Mouse (Mus musculus): ENCODE data around the gene Ncf1. TPM values are rescaled to one million over a fixed set of nuclear protein-coding genes. Genes with fewer than 3 reads are reported as not detected.

Gene Ncf1
- total RNA-seq, 2 experiments from 2014 or later: 8.6 to 9.2 TPM

- no peak for DNase-seq (ENCODE audit: low spot score in 2 of 2)
Observed at GRCm38 (mm10) chr5:134244890-134245289, 15.5 kb upstream of the Ncf1 start.

GRCm38 (mm10) chr5:134243661-134244436 lies 14.4 kb upstream of the Ncf1 start:
- DNase-seq (ENCODE audit: low spot score in 2 of 2): no peak

GRCm38 (mm10) chr5:134241831-134242230 lies 12.4 kb upstream of the Ncf1 start:
- peak; percentile 39 to 79 for DNase-seq (ENCODE audit: low spot score in 2 of 2)

GRCm38 (mm10) chr5:134237936-134238760 lies 8.7 kb upstream of the Ncf1 start:
- DNase-seq (ENCODE audit: low spot score in 2 of 2): peak in 1 of 2 experiments; percentile 26

GRCm38 (mm10) chr5:134237508-134237907 lies 8.1 kb upstream of the Ncf1 start:
- DNase-seq (ENCODE audit: low spot score in 2 of 2): no peak

- no peak for DNase-seq (ENCODE audit: low spot score in 2 of 2)
Observed at GRCm38 (mm10) chr5:134236796-134237195, 7.4 kb upstream of the Ncf1 start.

- no peak for DNase-seq (ENCODE audit: low spot score in 2 of 2)
Observed at GRCm38 (mm10) chr5:134236241-134236640, 6.8 kb upstream of the Ncf1 start.

- DNase-seq (ENCODE audit: low spot score in 2 of 2): peak; percentile 33 to 67
Observed at GRCm38 (mm10) chr5:134235111-134235510, 5.7 kb upstream of the Ncf1 start.

GRCm38 (mm10) chr5:134234205-134234604 lies 4.8 kb upstream of the Ncf1 start:
- no peak for DNase-seq (ENCODE audit: low spot score in 2 of 2)

- no peak for DNase-seq (ENCODE audit: low spot score in 2 of 2)
Observed at GRCm38 (mm10) chr5:134233244-134233651, 3.8 kb upstream of the Ncf1 start.

GRCm38 (mm10) chr5:134232568-134232967 lies 3.1 kb upstream of the Ncf1 start:
- no peak for DNase-seq (ENCODE audit: low spot score in 2 of 2)

- no peak for DNase-seq (ENCODE audit: low spot score in 2 of 2)
Observed at GRCm38 (mm10) chr5:134232111-134232510, 2.7 kb upstream of the Ncf1 start.

GRCm38 (mm10) chr5:134231376-134231775 lies 2.0 kb upstream of the Ncf1 start:
- DNase-seq (ENCODE audit: low spot score in 2 of 2): no peak

GRCm38 (mm10) chr5:134228249-134228638 lies 1.2 kb downstream of the Ncf1 start:
- no peak for DNase-seq (ENCODE audit: low spot score in 2 of 2)

- no peak for DNase-seq (ENCODE audit: low spot score in 2 of 2)
Observed at GRCm38 (mm10) chr5:134227574-134228248, 1.7 kb downstream of the Ncf1 start.

GRCm38 (mm10) chr5:134226946-134227345 lies 2.5 kb downstream of the Ncf1 start:
- DNase-seq (ENCODE audit: low spot score in 2 of 2): no peak

GRCm38 (mm10) chr5:134225110-134225901 lies 4.1 kb downstream of the Ncf1 start:
- no peak for DNase-seq (ENCODE audit: low spot score in 2 of 2)

- no peak for DNase-seq (ENCODE audit: low spot score in 2 of 2)
Observed at GRCm38 (mm10) chr5:134221708-134222150, 7.7 kb downstream of the Ncf1 start.

- no peak for DNase-seq (ENCODE audit: low spot score in 2 of 2)
Observed at GRCm38 (mm10) chr5:134221278-134221677, 8.1 kb downstream of the Ncf1 start.

GRCm38 (mm10) chr5:134217900-134218299 lies 11.5 kb downstream of the Ncf1 start:
- no peak for DNase-seq (ENCODE audit: low spot score in 2 of 2)
